Mouse (Mus musculus) midbrain, embryonic 11.5 days (tissue): ENCODE results near the gene Agap1. TPM values are rescaled to one million over a fixed set of nuclear protein-coding genes. Genes with fewer than 3 reads are reported as not detected.
A peak's percentile ranks its signal among the peaks of the same experiment; 100 is the strongest.

ENCODE experiments used
- ATAC-seq: fragments of 200-750 bp; cut with Nextera tagmentation; 2 replicates; pipeline ENCODE4 v1.8.0; 2017; ENCODE audit warnings: moderate TSS enrichment, moderate library complexity; ENCODE audit not compliant: low FRiP score
- DNase-seq: peaks from one replicate; pipeline ENCODE4 v3.0.0; 2015; ENCODE audit warnings: low spot score; ENCODE audit errors: missing footprints
- H3K27ac ChIP-seq: fragments of 300-500 bp; sonication (generic); 2 replicates; pipeline ENCODE4 v1.5.1; 2014; ENCODE audit warnings: low read depth, low read length
- H3K27me3 ChIP-seq: fragments of 300-500 bp; sonication (generic); 2 replicates; pipeline ENCODE4 v1.6.1; 2014; ENCODE audit warnings: mild to moderate bottlenecking, low read length, moderate library complexity, mixed read lengths; ENCODE audit not compliant: control insufficient read depth, insufficient read depth
- H3K36me3 ChIP-seq: fragments of 300-500 bp; sonication (generic); 2 replicates; pipeline ENCODE4 v1.6.1; 2014; ENCODE audit warnings: mild to moderate bottlenecking, low read length, moderate library complexity, mixed read lengths; ENCODE audit not compliant: control insufficient read depth, insufficient read depth
- H3K4me1 ChIP-seq: fragments of 300-500 bp; sonication (generic); 2 replicates; pipeline ENCODE4 v1.6.1; 2014; ENCODE audit warnings: low read length; ENCODE audit not compliant: control insufficient read depth, insufficient read depth
- H3K4me2 ChIP-seq: fragments of 300-500 bp; sonication (generic); 2 replicates; pipeline ENCODE4 v1.6.1; 2014; ENCODE audit warnings: mild to moderate bottlenecking, moderate library complexity
- H3K4me3 ChIP-seq: fragments of 300-500 bp; sonication (generic); 2 replicates; pipeline ENCODE4 v1.5.1; 2014; ENCODE audit warnings: low read depth, low read length
- H3K9ac ChIP-seq: fragments of 300-500 bp; sonication (generic); 2 replicates; pipeline ENCODE4 v1.6.1; 2014; ENCODE audit warnings: low read length
- H3K9me3 ChIP-seq: fragments of 300-500 bp; sonication (generic); 2 replicates; pipeline ENCODE4 v1.6.1; 2016; ENCODE audit warnings: low read length; ENCODE audit not compliant: control insufficient read depth
- WGBS: fragments of 180-500 bp; shearing (Covaris S2); extraction: QIAGEN DNeasy Blood & Tissue Kit; methylation state at CpG from one replicate; pipeline ENCODE4 v1.1.7; 2014; 5-methylcytosine and 5-hydroxymethylcytosine counted together
- polyA plus RNA-seq: library from polyadenylated mRNA; unstranded; fragments of >200 nt; fragmentation: Nextera tagmentation; extraction: Ambion mirVana; gene quantifications from 2 replicates; pipeline ENCODE4 v1.2.1, GENCODE M21; 2014

Gene Agap1
- polyA plus RNA-seq, 1 experiment from 2014 or later: 33.6 TPM

DNA sequence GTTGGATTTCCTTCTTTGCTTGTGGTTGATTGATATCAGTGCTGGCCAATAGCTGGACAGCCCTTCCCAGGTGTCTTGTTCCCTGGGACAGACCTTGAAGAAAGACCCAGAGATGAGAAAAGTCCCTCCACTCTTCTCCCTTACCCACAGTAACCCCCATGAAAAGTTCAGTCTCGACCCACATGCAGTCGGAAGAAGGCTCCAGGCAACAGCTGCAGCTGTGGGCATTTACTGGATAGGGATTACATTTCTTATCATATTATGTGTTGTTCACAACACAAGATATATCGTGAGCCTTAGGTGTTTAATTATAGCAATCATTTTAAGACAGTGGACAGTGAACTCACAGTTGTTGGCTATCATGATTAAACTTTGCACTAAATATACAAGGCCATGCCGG lies 367.2 kb downstream of the Agap1 start:
- no peak overlapping the region for H3K4me2 ChIP-seq
- DNase-seq (no peak), ATAC-seq (no peak)
- no peak overlapping the region for H3K9ac ChIP-seq
- no peaks in the 10 kb centered on the region for H3K36me3 ChIP-seq
- WGBS: 92% methylated on average over 4 of the region's 4 CpGs
- no peak overlapping the region for H3K27ac ChIP-seq
- H3K4me1 ChIP-seq: peaks cover 14% of the 10 kb centered on the region
- no peak overlapping the region for H3K4me3 ChIP-seq
- no peaks in the 10 kb centered on the region for H3K9me3 ChIP-seq
- H3K27me3 ChIP-seq: no peaks in the 10 kb centered on the region

DNA sequence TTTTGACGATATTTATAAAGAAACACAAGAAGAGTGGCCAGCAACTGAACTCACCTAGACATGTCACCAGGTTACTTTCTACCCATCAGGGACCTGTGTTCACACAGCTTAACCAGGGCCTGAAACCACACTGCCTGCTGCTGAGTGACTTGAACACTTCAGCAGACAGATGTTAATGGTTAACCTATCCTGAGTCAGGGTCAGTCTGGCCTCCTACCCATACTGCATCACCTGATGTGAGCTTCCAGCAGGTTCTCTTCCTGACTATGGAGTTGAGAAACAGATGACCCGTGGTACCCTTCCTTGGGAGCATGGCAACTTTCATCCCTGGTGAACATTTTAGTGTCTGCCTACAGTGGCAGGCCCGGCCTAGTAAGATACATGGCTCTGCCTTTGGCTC lies 367.8 kb downstream of the Agap1 start:
- no peak overlapping the region for H3K4me2 ChIP-seq
- 86% methylated on average over 3 of the region's 3 CpGs for WGBS
- H3K9ac ChIP-seq: no peak overlapping the region
- no peaks in the 10 kb centered on the region for H3K9me3 ChIP-seq
- DNase-seq (no peak), ATAC-seq (no peak)
- H3K4me3 ChIP-seq: no peak overlapping the region
- H3K36me3 ChIP-seq: no peaks in the 10 kb centered on the region
- no peak overlapping the region for H3K27ac ChIP-seq
- H3K27me3 ChIP-seq: no peaks in the 10 kb centered on the region
- peaks cover 14% of the 10 kb centered on the region for H3K4me1 ChIP-seq

DNA sequence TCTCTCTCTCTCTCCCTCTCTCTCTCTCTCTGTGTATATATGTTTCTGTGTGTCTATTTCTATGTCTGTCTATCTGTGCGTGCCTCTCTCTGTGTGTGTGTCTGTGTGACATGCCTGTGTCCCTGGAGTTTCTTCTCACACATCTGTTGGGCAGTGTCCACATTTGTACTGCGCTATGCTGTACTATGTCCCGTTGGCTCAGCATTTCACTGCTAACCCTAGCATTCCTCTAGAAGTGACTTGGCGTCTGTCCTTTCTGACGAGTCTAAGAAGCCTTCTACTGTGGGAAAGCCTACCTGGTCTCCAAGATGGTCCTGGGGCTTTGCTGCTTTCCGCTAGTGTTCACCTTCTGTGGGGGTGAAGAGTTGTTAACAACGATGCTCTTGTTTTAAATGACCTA lies 368.4 kb downstream of the Agap1 start:
- Histone ChIP-seq H3K36me3 (no peaks in the 10 kb centered on the region), H3K27ac (no peak overlapping the region), H3K4me1 (peaks cover 14% of the 10 kb centered on the region), H3K9me3 (no peaks in the 10 kb centered on the region), H3K27me3 (no peaks in the 10 kb centered on the region), H3K4me3 (no peak overlapping the region), H3K9ac (no peak overlapping the region), H3K4me2 (no peak overlapping the region)
- no peak for ATAC-seq
- DNase-seq: no peak
- 88% methylated on average over 7 of the region's 7 CpGs for WGBS

DNA sequence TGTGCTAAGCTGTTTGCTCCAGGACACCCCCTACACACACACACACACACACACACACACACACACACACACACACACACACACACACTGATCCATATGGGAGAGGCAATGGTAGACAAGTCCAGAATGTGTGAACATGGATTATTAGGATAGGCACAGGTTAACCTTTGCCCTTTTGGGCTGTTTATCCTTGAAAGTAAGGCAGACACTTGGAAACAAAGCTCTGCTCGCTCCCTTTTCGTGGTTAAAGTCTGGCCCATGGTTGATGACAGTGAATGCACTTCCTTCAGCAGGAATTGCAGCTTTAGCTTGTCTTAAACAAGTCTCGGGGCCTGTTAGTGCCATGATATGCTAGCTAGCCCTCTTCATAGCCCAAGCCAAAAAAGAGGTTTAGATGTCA lies 372.4 kb downstream of the Agap1 start:
- no peak overlapping the region for H3K27ac ChIP-seq
- no peak overlapping the region for H3K4me3 ChIP-seq
- H3K9me3 ChIP-seq: no peaks in the 10 kb centered on the region
- H3K9ac ChIP-seq: no peak overlapping the region
- no peak overlapping the region for H3K4me2 ChIP-seq
- peaks cover 14% of the 10 kb centered on the region for H3K4me1 ChIP-seq
- no peaks in the 10 kb centered on the region for H3K36me3 ChIP-seq
- no peak for DNase-seq
- H3K27me3 ChIP-seq: no peaks in the 10 kb centered on the region
- WGBS: 52% methylated on average over 3 of the region's 3 CpGs
- no peak for ATAC-seq

DNA sequence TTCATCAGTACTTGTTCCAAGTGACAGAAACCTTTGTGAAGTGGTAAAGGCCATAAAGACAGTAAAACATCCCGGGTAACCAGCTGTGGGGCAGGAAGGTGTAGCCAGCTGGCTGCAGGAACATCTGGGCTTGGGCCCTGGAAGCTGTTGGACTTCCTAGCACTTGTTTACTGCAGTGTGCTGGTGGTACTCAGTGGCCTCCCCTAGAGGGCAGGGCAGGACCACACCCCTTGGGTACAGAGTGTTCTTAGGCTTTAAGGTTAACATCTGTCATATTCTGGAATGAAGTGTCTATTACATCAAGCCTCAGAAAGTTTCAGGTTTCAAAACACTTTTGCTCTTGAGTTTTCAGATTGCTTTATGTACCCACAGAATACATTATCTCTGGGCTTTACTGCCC lies 376.5 kb downstream of the Agap1 start:
- DNase-seq (no peak), ATAC-seq (no peak)
- H3K27ac ChIP-seq: no peak overlapping the region
- H3K9ac ChIP-seq: no peak overlapping the region
- H3K4me1 ChIP-seq: no peaks in the 10 kb centered on the region
- H3K4me3 ChIP-seq: no peak overlapping the region
- 92% methylated on average over 1 of the region's 1 CpGs for WGBS
- no peaks in the 10 kb centered on the region for H3K36me3 ChIP-seq
- H3K27me3 ChIP-seq: no peaks in the 10 kb centered on the region
- no peak overlapping the region for H3K4me2 ChIP-seq
- H3K9me3 ChIP-seq: no peaks in the 10 kb centered on the region

DNA sequence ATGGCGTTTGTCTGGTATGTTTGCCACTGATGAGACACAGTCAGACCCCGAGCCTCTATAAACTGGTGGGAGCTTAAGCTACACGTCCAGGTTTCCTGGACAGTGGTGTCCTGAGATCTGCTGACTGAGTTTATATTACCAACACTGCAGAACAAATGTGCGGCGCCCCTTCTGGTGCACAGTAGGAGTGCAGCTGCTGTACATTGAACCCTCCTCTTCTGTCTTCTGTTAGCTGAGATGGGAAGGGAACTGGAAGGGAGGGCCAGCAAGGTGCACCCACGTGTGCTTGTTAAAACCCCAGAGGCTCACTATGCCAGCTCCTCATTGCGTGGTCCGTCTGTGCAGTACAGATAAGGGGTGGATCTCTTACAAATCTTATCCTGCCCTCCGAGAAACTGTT lies 389.5 kb downstream of the Agap1 start:
- H3K4me2 ChIP-seq: no peak overlapping the region
- H3K27me3 ChIP-seq: no peaks in the 10 kb centered on the region
- DNase-seq: no peak
- ATAC-seq: no peak
- H3K9me3 ChIP-seq: no peaks in the 10 kb centered on the region
- peaks cover 15% of the 10 kb centered on the region for H3K4me1 ChIP-seq
- H3K4me3 ChIP-seq: no peak overlapping the region
- H3K36me3 ChIP-seq: peaks cover 10% of the 10 kb centered on the region
- no peak overlapping the region for H3K9ac ChIP-seq
- H3K27ac ChIP-seq: no peak overlapping the region
- WGBS: 75% methylated on average over 9 of the region's 9 CpGs

DNA sequence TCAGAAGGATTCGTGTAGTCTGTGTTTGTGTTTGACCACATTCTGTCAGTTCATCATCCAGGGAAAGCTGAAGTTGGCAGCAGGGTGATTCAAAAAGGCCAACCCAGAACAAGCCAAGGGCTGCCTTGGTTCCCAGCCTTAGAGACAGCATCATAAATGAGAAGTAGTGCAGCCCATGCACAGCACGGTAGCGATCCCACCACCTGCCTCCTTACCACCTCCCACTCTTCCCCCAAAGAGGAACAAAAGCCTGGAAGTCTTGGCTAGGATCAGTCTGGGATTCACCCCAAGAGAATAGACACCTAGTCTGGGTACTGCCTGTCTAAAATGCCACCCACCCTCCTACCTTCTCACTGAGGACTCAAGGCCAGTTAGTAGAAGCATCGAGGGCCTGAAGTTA lies 390.9 kb downstream of the Agap1 start:
- Histone ChIP-seq H3K27me3 (no peaks in the 10 kb centered on the region), H3K27ac (no peak overlapping the region), H3K9me3 (no peaks in the 10 kb centered on the region), H3K36me3 (peaks cover 4% of the 10 kb centered on the region), H3K4me1 (peaks cover 17% of the 10 kb centered on the region), H3K4me3 (no peak overlapping the region), H3K9ac (no peak overlapping the region), H3K4me2 (no peak overlapping the region)
- ATAC-seq (no peak), DNase-seq (no peak)
- WGBS: 90% methylated on average over 4 of the region's 4 CpGs

DNA sequence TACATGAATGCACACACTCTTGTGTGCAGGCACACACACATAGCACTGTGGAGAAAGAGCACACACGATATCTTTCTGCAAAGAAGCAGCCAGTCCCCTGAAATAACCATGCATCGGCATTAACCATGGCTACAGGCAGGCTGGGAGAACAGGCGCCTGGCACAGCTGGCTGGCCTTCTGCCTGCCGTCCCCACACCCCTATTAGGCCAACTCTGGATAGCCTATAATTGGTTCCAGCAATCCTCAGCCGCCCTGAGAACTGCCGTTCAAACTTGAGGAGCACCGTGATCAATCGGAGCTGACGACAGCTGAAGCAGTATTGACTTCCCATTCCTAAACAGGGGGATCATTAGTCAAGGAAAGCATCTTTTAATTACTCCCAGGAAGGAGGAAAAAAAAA lies 391.5 kb downstream of the Agap1 start:
- Histone ChIP-seq H3K4me3 (no peak overlapping the region), H3K27ac (no peak overlapping the region), H3K27me3 (no peaks in the 10 kb centered on the region), H3K9ac (no peak overlapping the region), H3K9me3 (no peaks in the 10 kb centered on the region), H3K36me3 (0 out of 2 replicates have a peak, but pooled peaks cover 3% of the 10 kb centered on the region), H3K4me2 (no peak overlapping the region), H3K4me1 (peaks cover 17% of the 10 kb centered on the region)
- ATAC-seq (no peak), DNase-seq (no peak)
- WGBS: 75% methylated on average over 9 of the region's 9 CpGs

DNA sequence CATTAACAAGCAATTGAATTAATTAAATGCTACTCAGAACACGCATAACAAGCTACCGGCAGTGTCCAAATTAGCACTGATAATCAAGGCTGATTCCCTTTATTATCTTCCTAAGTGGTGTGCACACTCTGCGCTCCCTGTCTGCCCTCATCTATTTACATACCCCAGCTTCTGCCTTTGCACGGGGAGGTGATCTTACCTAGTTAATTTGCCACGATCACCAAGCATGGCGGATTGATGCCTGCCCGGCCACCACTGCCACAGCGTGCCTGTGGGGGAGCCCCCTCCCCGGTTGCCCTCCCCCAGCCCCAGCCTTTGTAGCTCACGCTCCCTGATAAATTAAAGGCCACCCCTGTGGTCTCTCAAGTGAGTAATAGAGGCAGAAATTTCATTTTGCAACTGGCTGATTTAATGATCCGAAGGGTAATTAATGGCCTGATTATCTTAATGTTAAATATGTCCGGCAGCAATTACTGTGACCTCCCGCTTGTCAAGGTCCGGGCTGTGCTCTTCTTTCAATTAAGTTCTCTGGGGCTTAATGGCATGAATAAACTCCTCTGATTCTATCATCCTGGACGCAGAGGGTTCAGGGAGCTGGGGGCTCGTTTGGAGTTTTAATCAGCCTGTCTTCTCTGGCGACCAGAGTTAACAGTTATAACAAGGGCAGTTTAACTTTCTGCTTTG lies 393.9 kb downstream of the Agap1 start:
- H3K27me3 ChIP-seq: no peaks in the 10 kb centered on the region
- no peak overlapping the region for H3K27ac ChIP-seq
- no peak overlapping the region for H3K9ac ChIP-seq
- WGBS: 50% methylated on average over 17 of the region's 17 CpGs
- H3K9me3 ChIP-seq: no peaks in the 10 kb centered on the region
- H3K36me3 ChIP-seq: no peaks in the 10 kb centered on the region
- ATAC-seq (peak; percentile 62; the same call in 1 of the 2 replicates), DNase-seq (no peak)
- H3K4me3 ChIP-seq: no peak overlapping the region
- H3K4me2 ChIP-seq: no peak overlapping the region
- peaks cover 17% of the 10 kb centered on the region for H3K4me1 ChIP-seq
